In genomic region chr2:103565171-103565591, GRCm38 (mm10) we compare ENCODE assay signal across 8 mouse cellular contexts. TPM values are rescaled to one million over a fixed set of nuclear protein-coding genes. Genes with fewer than 3 reads are reported as not detected.
A peak's percentile ranks its signal among the peaks of the same experiment; 100 is the strongest.
DNase-seq lines count a peak whose midpoint lies in the region; ATAC-seq and TF ChIP-seq lines count a peak whose summit lies in the region.

No protein-coding gene starts in this region.

- H3K27me3 ChIP-seq in lung, postnatal 0 days (replicated peaks; ENCODE audit: insufficient read depth, low read length) = no peaks in the 10 kb centered on the region

- H3K9ac ChIP-seq in lung, postnatal 0 days (replicated peaks; ENCODE audit: low read depth) = no peak overlapping the region; the same call in 1 of the 2 replicates

- peak; percentile 23 for DNase-seq in lung, adult 2 months
- no peak for DNase-seq in lung, postnatal 14 days
- peak; percentile 79 for DNase-seq in embryo, embryonic 11 days
- DNase-seq in heart, postnatal 4 days = peak; percentile 33
- DNase-seq in layer of hippocampus, adult 2 months (ENCODE audit: low spot score in 2 of 2) = peak; percentile 32 to 49
- DNase-seq in lung, postnatal 0 days (ENCODE audit: low spot score) = no peak
- peak; percentile 82 for DNase-seq in retina, postnatal 1 day
- DNase-seq in c-Kit-positive CD71-positive TER-119-positive erythroid progenitor cells, embryonic 14.5 days (ENCODE audit: low spot score) = no peak

- TF ChIP-seq POLR2A in lung, adult 2 months (IDR thresholded peaks at IDR 0.05; ENCODE audit: borderline replicate concordance, extremely low read depth, low read depth, low read length) = no peak

- TF ChIP-seq CTCF in lung, adult 2 months (IDR thresholded peaks at IDR 0.05; ENCODE audit: insufficient read depth, low read length) = 0 out of 2 replicates have a peak, but pooled peaks have one; percentile 1
- no peak for TF ChIP-seq CTCF in layer of hippocampus, adult 2 months (conservative IDR thresholded peaks at IDR 0.05)
- TF ChIP-seq CTCF in lung, postnatal 0 days (IDR thresholded peaks at IDR 0.05) = 0 out of 2 replicates have a peak, but pooled peaks have one; percentile 26

- TF ChIP-seq EP300 in lung, postnatal 0 days (IDR thresholded peaks at IDR 0.05) = no peak

- peak overlapping the region; percentile 43 for H3K27ac ChIP-seq in layer of hippocampus, adult 2 months
- no peak overlapping the region for H3K27ac ChIP-seq in lung, postnatal 0 days (ENCODE audit: low read length)

- 2% methylated on average over 22 of the region's 22 CpGs for WGBS in lung, adult 2 months
- WGBS in lung, postnatal 0 days = 2% methylated on average over 22 of the region's 22 CpGs

- no peaks in the 10 kb centered on the region for H3K36me3 ChIP-seq in lung, postnatal 0 days (ENCODE audit: insufficient read depth, low read length)

- no peak for ATAC-seq in lung, postnatal 0 days

- peaks cover 10% of the 10 kb centered on the region for H3K4me1 ChIP-seq in lung, adult 2 months (ENCODE audit: control insufficient read depth, insufficient read depth, low read length)
- H3K4me1 ChIP-seq in lung, postnatal 0 days (ENCODE audit: insufficient read depth, low read depth, low read length) = peaks cover 13% of the 10 kb centered on the region

- peak overlapping the region; percentile 15 for H3K4me3 ChIP-seq in lung, adult 2 months (replicated peaks; ENCODE audit: extremely low read depth, low read depth, low read length)
- peak overlapping the region; percentile 68 for H3K4me3 ChIP-seq in layer of hippocampus, adult 2 months
- H3K4me3 ChIP-seq in lung, postnatal 0 days (ENCODE audit: low read depth, low read length) = peak overlapping the region; percentile 62

- H3K4me2 ChIP-seq in lung, postnatal 0 days (replicated peaks; ENCODE audit: low read depth, low read length) = peak overlapping the region; percentile 97

- no peaks in the 10 kb centered on the region for H3K9me3 ChIP-seq in lung, postnatal 0 days (ENCODE audit: low read length)

RNA-seq across cellular contexts. Expression of gene Abtb2, which starts 0.9 kb away (rescaled TPM):
- polyA plus RNA-seq in lung, adult 2 months (2012; rRNA removed) = 7.9 and 10.4 TPM in 2 replicates
- 10 to 100 TPM; 23.6 to 25.6 TPM for total RNA-seq in heart, postnatal 4 days (2021)
- total RNA-seq in layer of hippocampus, adult 2 months (2021) = 10 to 100 TPM in 1 of 2 experiments, 1 to 10 TPM in 1; 9.5 to 10.3 TPM
- polyA plus RNA-seq in lung, postnatal 0 days (2015; fragmentation: Nextera tagmentation; extraction: Ambion mirVana) = 3.6 and 4.5 TPM in 2 replicates

Comparison
In these comparisons a context has a peak if more than half of its experiments do, and no peak if none do; other contexts are left out.
1. DNase-seq: peak in lung, adult 2 months (single experiment), embryo, embryonic 11 days (single experiment), heart, postnatal 4 days (single experiment), layer of hippocampus, adult 2 months (2 of 2) and retina, postnatal 1 day (single experiment); none in lung, postnatal 14 days (single experiment), lung, postnatal 0 days (single experiment) and c-Kit-positive CD71-positive TER-119-positive erythroid progenitor cells, embryonic 14.5 days (single experiment).
2. H3K4me3 ChIP-seq: peak in every context shown above with its lines; median percentile 68 in layer of hippocampus, adult 2 months; 62 in lung, postnatal 0 days; 15 in lung, adult 2 months.